Mouse (Mus musculus): ENCODE measurements around the gene Ogt. TPM values are rescaled to one million over a fixed set of nuclear protein-coding genes. Genes with fewer than 3 reads are reported as not detected.

Gene Ogt
- polyA plus RNA-seq, 1 experiment from 2014 or later, result 204 TPM

DNA sequence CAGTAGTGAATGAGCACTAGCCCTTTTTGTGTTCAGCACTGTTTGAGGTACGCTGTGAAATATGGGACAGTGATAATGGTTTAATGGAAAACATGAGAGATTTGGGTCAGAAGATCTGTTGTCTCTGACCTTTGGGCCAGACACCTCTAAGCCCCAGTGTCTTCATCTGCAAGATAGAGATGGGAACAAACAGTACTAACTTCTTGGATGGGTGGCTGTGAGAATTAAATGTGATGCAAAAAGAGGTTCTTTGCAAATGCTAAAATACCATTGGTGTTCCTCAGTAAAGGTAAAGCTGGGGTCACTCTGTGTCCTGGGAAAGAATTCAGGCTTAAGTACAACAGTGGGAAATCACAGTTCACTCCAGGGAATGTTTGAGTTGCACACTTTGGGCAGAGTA lies 80.5 kb downstream of the Ogt start:
- Histone ChIP-seq H3K9me3 (replicated peaks; ENCODE audit: control insufficient read depth, low read length) (no peaks in the 10 kb centered on the region), H3K27me3 (replicated peaks; ENCODE audit: control insufficient read depth, insufficient read depth, low read length) (no peaks in the 10 kb centered on the region), H3K9ac (ENCODE audit: low read length) (no peak overlapping the region), H3K4me1 (ENCODE audit: control insufficient read depth, insufficient read depth, low read length) (no peaks in the 10 kb centered on the region), H3K36me3 (ENCODE audit: control insufficient read depth, insufficient read depth, low read length) (no peaks in the 10 kb centered on the region), H3K27ac (ENCODE audit: low read depth, low read length) (no peak overlapping the region), H3K4me3 (ENCODE audit: low read depth, low read length) (no peak overlapping the region), H3K4me2 (ENCODE audit: low read length) (no peak overlapping the region)
- no peak for DNase-seq (ENCODE audit: low spot score)
- ATAC-seq, result no peak
- 67% methylated on average over 1 of the region's 1 CpGs for WGBS

DNA sequence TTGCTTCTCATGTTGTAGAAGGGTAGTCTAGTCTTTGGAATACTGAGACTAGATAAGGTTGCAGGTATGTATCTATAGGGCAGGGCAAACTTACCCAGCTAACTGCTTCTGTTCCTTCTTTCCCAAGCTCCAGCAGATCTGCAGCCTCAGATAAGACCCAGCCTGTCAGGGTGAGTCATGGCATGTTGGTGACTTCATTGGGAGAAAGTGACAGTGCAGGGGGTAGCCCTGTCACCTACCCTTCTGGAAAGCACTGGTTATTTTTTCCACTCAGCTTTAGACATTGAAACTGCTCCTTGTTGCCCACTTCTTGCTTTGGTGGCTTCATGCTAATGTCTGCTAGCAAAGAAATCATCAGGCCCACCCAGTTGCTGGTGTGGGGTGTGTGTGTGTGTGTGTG lies 90.2 kb downstream of the Ogt start:
- Histone ChIP-seq H3K9me3 (replicated peaks; ENCODE audit: control insufficient read depth, low read length) (no peaks in the 10 kb centered on the region), H3K4me3 (ENCODE audit: low read depth, low read length) (no peak overlapping the region), H3K36me3 (ENCODE audit: control insufficient read depth, insufficient read depth, low read length) (no peaks in the 10 kb centered on the region), H3K4me2 (ENCODE audit: low read length) (no peak overlapping the region), H3K9ac (ENCODE audit: low read length) (no peak overlapping the region), H3K4me1 (ENCODE audit: control insufficient read depth, insufficient read depth, low read length) (no peaks in the 10 kb centered on the region), H3K27me3 (replicated peaks; ENCODE audit: control insufficient read depth, insufficient read depth, low read length) (no peaks in the 10 kb centered on the region), H3K27ac (ENCODE audit: low read depth, low read length) (no peak overlapping the region)
- ATAC-seq (no peak), DNase-seq (ENCODE audit: low spot score) (no peak)

- Histone ChIP-seq H3K4me3 (ENCODE audit: low read depth, low read length) (no peak overlapping the region), H3K9me3 (replicated peaks; ENCODE audit: control insufficient read depth, low read length) (no peaks in the 10 kb centered on the region), H3K36me3 (ENCODE audit: control insufficient read depth, insufficient read depth, low read length) (no peaks in the 10 kb centered on the region), H3K9ac (ENCODE audit: low read length) (no peak overlapping the region), H3K27ac (ENCODE audit: low read depth, low read length) (no peak overlapping the region), H3K27me3 (replicated peaks; ENCODE audit: control insufficient read depth, insufficient read depth, low read length) (no peaks in the 10 kb centered on the region), H3K4me2 (ENCODE audit: low read length) (no peak overlapping the region), H3K4me1 (ENCODE audit: control insufficient read depth, insufficient read depth, low read length) (no peaks in the 10 kb centered on the region)
- no peak for DNase-seq (ENCODE audit: low spot score)
- ATAC-seq, result no peak
- 84% methylated on average over 12 of the region's 12 CpGs for WGBS
These were observed 92.8 kb downstream of the Ogt start for GRCm38 (mm10) chrX:101732644-101733043.

DNA sequence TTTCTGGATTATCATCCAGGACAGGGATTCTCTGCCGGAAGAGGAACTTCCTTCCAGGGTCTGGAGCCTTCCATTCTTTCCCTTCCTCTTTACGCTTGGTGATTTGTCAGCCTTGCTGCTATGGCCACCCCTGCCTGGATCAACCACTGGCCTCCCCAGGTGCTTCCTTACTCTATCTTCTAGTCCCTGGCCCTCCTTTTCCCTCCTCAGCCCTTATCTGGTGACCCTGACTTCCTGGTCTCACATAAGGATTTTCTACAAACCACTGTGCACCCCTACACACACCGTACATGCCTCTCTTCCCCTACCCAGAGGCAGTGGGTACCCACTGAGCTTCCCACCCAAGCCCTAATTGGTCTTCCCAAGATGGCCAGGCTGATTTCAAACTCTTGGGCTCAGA lies 93.4 kb downstream of the Ogt start:
- 79% methylated on average over 3 of the region's 3 CpGs for WGBS
- no peaks in the 10 kb centered on the region for H3K27me3 ChIP-seq (replicated peaks; ENCODE audit: control insufficient read depth, insufficient read depth, low read length)
- H3K4me1 ChIP-seq (ENCODE audit: control insufficient read depth, insufficient read depth, low read length), result no peaks in the 10 kb centered on the region
- ATAC-seq, result no peak
- H3K27ac ChIP-seq (ENCODE audit: low read depth, low read length), result no peak overlapping the region
- no peak overlapping the region for H3K9ac ChIP-seq (ENCODE audit: low read length)
- H3K4me2 ChIP-seq (ENCODE audit: low read length), result no peak overlapping the region
- no peak for DNase-seq (ENCODE audit: low spot score)
- H3K9me3 ChIP-seq (replicated peaks; ENCODE audit: control insufficient read depth, low read length), result no peaks in the 10 kb centered on the region
- no peak overlapping the region for H3K4me3 ChIP-seq (ENCODE audit: low read depth, low read length)
- no peaks in the 10 kb centered on the region for H3K36me3 ChIP-seq (ENCODE audit: control insufficient read depth, insufficient read depth, low read length)

GRCm38 (mm10) chrX:101733828-101734319 lies 94.0 kb downstream of the Ogt start, which contains the start of gene Cxcr3:
Cxcr3 (minus strand) TSS chrX:101734269.
- no peak for ATAC-seq
- DNase-seq (ENCODE audit: low spot score), result no peak
- Histone ChIP-seq H3K27me3 (replicated peaks; ENCODE audit: control insufficient read depth, insufficient read depth, low read length) (no peaks in the 10 kb centered on the region), H3K9ac (ENCODE audit: low read length) (no peak within 1 kb of the TSS), H3K36me3 (ENCODE audit: control insufficient read depth, insufficient read depth, low read length) (no peaks in the 10 kb centered on the region), H3K4me2 (ENCODE audit: low read length) (no peak within 1 kb of the TSS), H3K4me3 (ENCODE audit: low read depth, low read length) (no peak within 1 kb of the TSS), H3K9me3 (replicated peaks; ENCODE audit: control insufficient read depth, low read length) (no peaks in the 10 kb centered on the region), H3K27ac (ENCODE audit: low read depth, low read length) (no peak within 1 kb of the TSS), H3K4me1 (ENCODE audit: control insufficient read depth, insufficient read depth, low read length) (no peaks in the 10 kb centered on the region)
- WGBS, result 63% methylated on average over 11 of the region's 11 CpGs

Other genes with a start within 250 kb of the Ogt start
- gene Zmym3, start 219.2 kb upstream of the Ogt start, polyA plus RNA-seq (2014; fragmentation: Nextera tagmentation; extraction: Ambion mirVana), result 44.4 and 53.4 TPM in 2 replicates
- 433 and 489 TPM in 2 replicates for gene Nono, start 210.7 kb upstream of the Ogt start, polyA plus RNA-seq (2014; fragmentation: Nextera tagmentation; extraction: Ambion mirVana)
- gene Itgb1bp2, start 191.0 kb upstream of the Ogt start, polyA plus RNA-seq (2014; fragmentation: Nextera tagmentation; extraction: Ambion mirVana), result 0.88 and 1.1 TPM in 2 replicates
- gene Taf1, start 107.3 kb upstream of the Ogt start, polyA plus RNA-seq (2014; fragmentation: Nextera tagmentation; extraction: Ambion mirVana), result 13.7 and 16.6 TPM in 2 replicates
- 0.17 TPM in 1 of 2 replicates, not detected in the other for gene Cxcr3, start 94.2 kb downstream of the Ogt start, polyA plus RNA-seq (2014; fragmentation: Nextera tagmentation; extraction: Ambion mirVana)
- gene Gm4779, start 154.4 kb downstream of the Ogt start, polyA plus RNA-seq (2014; fragmentation: Nextera tagmentation; extraction: Ambion mirVana), result not detected in 2 replicates
- not detected in 2 replicates for gene 8030474K03Rik, start 154.6 kb downstream of the Ogt start, polyA plus RNA-seq (2014; fragmentation: Nextera tagmentation; extraction: Ambion mirVana)
- 3.5 and 4.2 TPM in 2 replicates for gene Nhsl2, start 209.3 kb downstream of the Ogt start, polyA plus RNA-seq (2014; fragmentation: Nextera tagmentation; extraction: Ambion mirVana)